Mouse (Mus musculus) forebrain, embryonic 15.5 days (tissue): ENCODE results near the gene Edem1. TPM values are rescaled to one million over a fixed set of nuclear protein-coding genes. Genes with fewer than 3 reads are reported as not detected.

ENCODE experiments used
- ATAC-seq: fragments of 200-750 bp; cut with Nextera tagmentation; replicated peaks from 2 replicates; pipeline ENCODE4 v1.8.0; 2017; ENCODE audit warnings: mild to moderate bottlenecking, moderate TSS enrichment, moderate library complexity
- H3K27ac ChIP-seq: fragments of 300-500 bp; sonication (generic); replicated peaks from 2 replicates; pipeline ENCODE4 v1.5.1; 2015; ENCODE audit warnings: mild to moderate bottlenecking, inconsistent platforms
- H3K27me3 ChIP-seq: fragments of 300-500 bp; sonication (generic); 2 replicates; pipeline ENCODE4 v1.6.1; 2015; ENCODE audit warnings: inconsistent platforms
- H3K36me3 ChIP-seq: fragments of 300-500 bp; sonication (generic); 2 replicates; pipeline ENCODE4 v1.6.1; 2015; ENCODE audit warnings: mild to moderate bottlenecking, inconsistent platforms
- H3K4me1 ChIP-seq: fragments of 300-500 bp; sonication (generic); 2 replicates; pipeline ENCODE4 v1.6.1; 2015; ENCODE audit warnings: inconsistent platforms
- H3K4me2 ChIP-seq: fragments of 300-500 bp; sonication (generic); replicated peaks from 2 replicates; pipeline ENCODE4 v1.6.1; 2015; ENCODE audit warnings: mild to moderate bottlenecking, inconsistent platforms
- H3K4me3 ChIP-seq: fragments of 300-500 bp; sonication (generic); 2 replicates; pipeline ENCODE4 v1.5.1; 2015; ENCODE audit warnings: mild to moderate bottlenecking, inconsistent platforms
- H3K9ac ChIP-seq: fragments of 300-500 bp; sonication (generic); replicated peaks from 2 replicates; pipeline ENCODE4 v1.6.1; 2015; ENCODE audit warnings: mild to moderate bottlenecking, inconsistent platforms
- H3K9me3 ChIP-seq: fragments of 300-500 bp; sonication (generic); 2 replicates; pipeline ENCODE4 v1.6.1; 2016; ENCODE audit warnings: inconsistent platforms
- WGBS: fragments of 180-500 bp; shearing (Covaris S2); methylation state at CpG from one replicate; pipeline ENCODE4 v1.1.7; 2015; ENCODE audit warnings: mixed read lengths; 5-methylcytosine and 5-hydroxymethylcytosine counted together
- polyA plus RNA-seq: library from polyadenylated mRNA; unstranded; fragments of >200 nt; fragmentation: Nextera tagmentation; extraction: Ambion mirVana; gene quantifications from 2 replicates; pipeline ENCODE4 v1.2.1, GENCODE M21; 2015

The Edem1 gene
- polyA plus RNA-seq, 1 experiment from 2014 or later, result 6.9 TPM

GRCm38 (mm10) chr6:108832989-108833388 is 4.5 kb downstream of the Edem1 start:
- no peaks in the 10 kb centered on the region; the same call in 1 of the 2 replicates for H3K36me3 ChIP-seq
- H3K4me1 ChIP-seq, result peaks cover 16% of the 10 kb centered on the region
- H3K27me3 ChIP-seq, result no peaks in the 10 kb centered on the region
- ATAC-seq, result no peak
- 92% methylated on average over 6 of the region's 6 CpGs for WGBS
- H3K27ac ChIP-seq, result no peak overlapping the region
- no peak overlapping the region for H3K9ac ChIP-seq
- H3K4me3 ChIP-seq, result no peak overlapping the region
- H3K4me2 ChIP-seq, result no peak overlapping the region
- no peaks in the 10 kb centered on the region for H3K9me3 ChIP-seq

- no peak overlapping the region for H3K9ac ChIP-seq
- peaks cover 15% of the 10 kb centered on the region for H3K4me1 ChIP-seq
- no peak for ATAC-seq
- H3K4me2 ChIP-seq, result no peak overlapping the region
- WGBS, result 91% methylated on average over 8 of the region's 8 CpGs
- H3K27me3 ChIP-seq, result no peaks in the 10 kb centered on the region
- H3K36me3 ChIP-seq, result no peaks in the 10 kb centered on the region; the same call in 1 of the 2 replicates
- no peak overlapping the region for H3K27ac ChIP-seq
- H3K9me3 ChIP-seq, result no peaks in the 10 kb centered on the region
- H3K4me3 ChIP-seq, result no peak overlapping the region
These were observed 5.7 kb downstream of the Edem1 start for GRCm38 (mm10) chr6:108833963-108834697.

- ATAC-seq, result no peak
- Histone ChIP-seq H3K27me3 (no peaks in the 10 kb centered on the region), H3K4me2 (no peak overlapping the region), H3K36me3 (no peaks in the 10 kb centered on the region; the same call in none of the 2 replicates), H3K27ac (no peak overlapping the region), H3K4me3 (no peak overlapping the region), H3K9me3 (no peaks in the 10 kb centered on the region), H3K9ac (no peak overlapping the region), H3K4me1 (peaks cover 3% of the 10 kb centered on the region; the same call in 1 of the 2 replicates)
- 89% methylated on average over 16 of the region's 16 CpGs for WGBS
These were observed 7.6 kb downstream of the Edem1 start for GRCm38 (mm10) chr6:108835765-108836691.

GRCm38 (mm10) chr6:108837081-108837480 is 8.6 kb downstream of the Edem1 start:
- Histone ChIP-seq H3K9ac (no peak overlapping the region), H3K36me3 (no peaks in the 10 kb centered on the region; the same call in none of the 2 replicates), H3K4me3 (no peak overlapping the region), H3K27me3 (no peaks in the 10 kb centered on the region), H3K9me3 (no peaks in the 10 kb centered on the region), H3K27ac (no peak overlapping the region), H3K4me1 (no peaks in the 10 kb centered on the region), H3K4me2 (no peak overlapping the region)
- ATAC-seq, result no peak
- WGBS, result 92% methylated on average over 4 of the region's 4 CpGs

- H3K9ac ChIP-seq, result no peak overlapping the region
- no peak for ATAC-seq
- H3K27ac ChIP-seq, result no peak overlapping the region
- 90% methylated on average over 4 of the region's 4 CpGs for WGBS
- no peaks in the 10 kb centered on the region; the same call in none of the 2 replicates for H3K36me3 ChIP-seq
- H3K4me1 ChIP-seq, result no peaks in the 10 kb centered on the region
- no peak overlapping the region for H3K4me2 ChIP-seq
- no peaks in the 10 kb centered on the region for H3K9me3 ChIP-seq
- no peaks in the 10 kb centered on the region for H3K27me3 ChIP-seq
- H3K4me3 ChIP-seq, result no peak overlapping the region
These were observed 9.5 kb downstream of the Edem1 start for GRCm38 (mm10) chr6:108837958-108838357.

GRCm38 (mm10) chr6:108839432-108839831 is 11.0 kb downstream of the Edem1 start:
- WGBS, result 82% methylated on average over 4 of the region's 4 CpGs
- no peak overlapping the region for H3K9ac ChIP-seq
- no peak for ATAC-seq
- no peaks in the 10 kb centered on the region for H3K27me3 ChIP-seq
- no peak overlapping the region for H3K27ac ChIP-seq
- peaks cover 12% of the 10 kb centered on the region for H3K36me3 ChIP-seq
- no peaks in the 10 kb centered on the region for H3K9me3 ChIP-seq
- no peak overlapping the region for H3K4me2 ChIP-seq
- no peaks in the 10 kb centered on the region for H3K4me1 ChIP-seq
- H3K4me3 ChIP-seq, result no peak overlapping the region

- ATAC-seq, result no peak
- 93% methylated on average over 8 of the region's 8 CpGs for WGBS
- H3K9me3 ChIP-seq, result no peaks in the 10 kb centered on the region
- no peak overlapping the region for H3K4me3 ChIP-seq
- H3K4me1 ChIP-seq, result no peaks in the 10 kb centered on the region
- no peak overlapping the region for H3K27ac ChIP-seq
- H3K36me3 ChIP-seq, result peaks cover 16% of the 10 kb centered on the region
- H3K4me2 ChIP-seq, result no peak overlapping the region
- no peak overlapping the region for H3K9ac ChIP-seq
- H3K27me3 ChIP-seq, result no peaks in the 10 kb centered on the region
These were observed 12.6 kb downstream of the Edem1 start for GRCm38 (mm10) chr6:108840861-108841640.

GRCm38 (mm10) chr6:108843664-108844063 is 15.2 kb downstream of the Edem1 start:
- H3K4me1 ChIP-seq, result no peaks in the 10 kb centered on the region
- no peak overlapping the region for H3K27ac ChIP-seq
- H3K4me2 ChIP-seq, result no peak overlapping the region
- no peak overlapping the region for H3K4me3 ChIP-seq
- peaks cover 19% of the 10 kb centered on the region; the same call in 1 of the 2 replicates for H3K36me3 ChIP-seq
- WGBS, result 90% methylated on average over 1 of the region's 1 CpGs
- no peak overlapping the region for H3K9ac ChIP-seq
- H3K9me3 ChIP-seq, result no peaks in the 10 kb centered on the region
- no peak for ATAC-seq
- no peaks in the 10 kb centered on the region for H3K27me3 ChIP-seq

- ATAC-seq, result no peak
- H3K27ac ChIP-seq, result no peak overlapping the region
- H3K4me3 ChIP-seq, result no peak overlapping the region
- H3K4me2 ChIP-seq, result no peak overlapping the region
- H3K36me3 ChIP-seq, result peaks cover 21% of the 10 kb centered on the region; the same call in 1 of the 2 replicates
- H3K9ac ChIP-seq, result no peak overlapping the region
- no peaks in the 10 kb centered on the region for H3K9me3 ChIP-seq
- 79% methylated on average over 3 of the region's 3 CpGs for WGBS
- H3K4me1 ChIP-seq, result no peaks in the 10 kb centered on the region
- H3K27me3 ChIP-seq, result no peaks in the 10 kb centered on the region
These were observed 15.7 kb downstream of the Edem1 start for GRCm38 (mm10) chr6:108844093-108844492.

- peaks cover 21% of the 10 kb centered on the region; the same call in 1 of the 2 replicates for H3K36me3 ChIP-seq
- no peaks in the 10 kb centered on the region for H3K9me3 ChIP-seq
- no peak overlapping the region for H3K4me2 ChIP-seq
- H3K27ac ChIP-seq, result no peak overlapping the region
- ATAC-seq, result no peak
- H3K9ac ChIP-seq, result no peak overlapping the region
- no peaks in the 10 kb centered on the region for H3K4me1 ChIP-seq
- 86% methylated on average over 7 of the region's 7 CpGs for WGBS
- no peaks in the 10 kb centered on the region for H3K27me3 ChIP-seq
- no peak overlapping the region for H3K4me3 ChIP-seq
These were observed 16.3 kb downstream of the Edem1 start for GRCm38 (mm10) chr6:108844771-108845170.

GRCm38 (mm10) chr6:108852088-108852670 is 23.7 kb downstream of the Edem1 start:
- no peak overlapping the region for H3K9ac ChIP-seq
- ATAC-seq, result no peak
- 94% methylated on average over 8 of the region's 8 CpGs for WGBS
- H3K27ac ChIP-seq, result no peak overlapping the region
- no peaks in the 10 kb centered on the region for H3K4me1 ChIP-seq
- H3K4me3 ChIP-seq, result no peak overlapping the region
- H3K36me3 ChIP-seq, result peaks cover 55% of the 10 kb centered on the region
- H3K27me3 ChIP-seq, result no peaks in the 10 kb centered on the region
- H3K9me3 ChIP-seq, result no peaks in the 10 kb centered on the region
- no peak overlapping the region for H3K4me2 ChIP-seq
